Mouse (Mus musculus) limb, embryonic 14.5 days (tissue): Measurements from ENCODE around the gene Fgfr1op. TPM values are rescaled to one million over a fixed set of nuclear protein-coding genes. Genes with fewer than 3 reads are reported as not detected.

Experiments
- ATAC-seq: fragments of 200-750 bp; cut with Nextera tagmentation; 2 replicates; pipeline ENCODE4 v1.8.0; 2017; ENCODE audit warnings: low read depth, moderate number of reproducible peaks, moderate TSS enrichment; ENCODE audit not compliant: low FRiP score
- DNase-seq: peaks from one replicate; pipeline ENCODE4 v3.0.0-alpha.2; 2015; ENCODE audit warnings: low spot score
- H3K27ac ChIP-seq: fragments of 300-500 bp; sonication (generic); replicated peaks from 2 replicates; pipeline ENCODE4 v1.5.1; 2014; ENCODE audit warnings: low read depth, mild to moderate bottlenecking, low read length, moderate library complexity, mixed read lengths
- H3K27me3 ChIP-seq: fragments of 300-500 bp; sonication (generic); 2 replicates; pipeline ENCODE4 v1.6.1; 2014; ENCODE audit warnings: low read length, mixed read lengths; ENCODE audit not compliant: control insufficient read depth, insufficient read depth
- H3K36me3 ChIP-seq: fragments of 300-500 bp; sonication (generic); 2 replicates; pipeline ENCODE4 v1.6.1; 2014; ENCODE audit warnings: mild to moderate bottlenecking, low read length, moderate library complexity, mixed read lengths; ENCODE audit not compliant: control insufficient read depth, insufficient read depth
- H3K4me1 ChIP-seq: fragments of 300-500 bp; sonication (generic); 2 replicates; pipeline ENCODE4 v1.6.1; 2014; ENCODE audit warnings: antibody characterized with exemption, low read length, mixed read lengths; ENCODE audit not compliant: control insufficient read depth, insufficient read depth
- H3K4me2 ChIP-seq: fragments of 300-500 bp; sonication (generic); replicated peaks from 2 replicates; pipeline ENCODE4 v1.6.1; 2014; ENCODE audit warnings: low read depth, mild to moderate bottlenecking, low read length, moderate library complexity; ENCODE audit not compliant: severe bottlenecking
- H3K4me3 ChIP-seq: fragments of 300-500 bp; sonication (generic); replicated peaks from 2 replicates; pipeline ENCODE4 v1.5.1; 2014; ENCODE audit warnings: low read length
- H3K9ac ChIP-seq: fragments of 300-500 bp; sonication (generic); 2 replicates; pipeline ENCODE4 v1.6.1; 2014; ENCODE audit warnings: mild to moderate bottlenecking, low read depth, low read length, moderate library complexity; ENCODE audit not compliant: severe bottlenecking
- H3K9me3 ChIP-seq: fragments of 300-500 bp; sonication (generic); 2 replicates; pipeline ENCODE4 v1.6.1; 2016; ENCODE audit warnings: low read length; ENCODE audit not compliant: control insufficient read depth
- POLR2A ChIP-seq: fragments of 200-500 bp; IDR thresholded peaks from 2 replicates; pipeline ENCODE4 v1.8.0; 2012; ENCODE audit warnings: inconsistent platforms, mild to moderate bottlenecking, moderate library complexity, borderline replicate concordance; ENCODE audit not compliant: insufficient read depth, insufficient read length; ENCODE audit errors: extremely low read depth
- WGBS: fragments of 180-500 bp; shearing (Covaris S2); extraction: QIAGEN DNeasy Blood & Tissue Kit; methylation state at CpG from one replicate; pipeline ENCODE4 v1.1.7; 2014; 5-methylcytosine and 5-hydroxymethylcytosine counted together
- polyA plus RNA-seq, 2 experiments: library from polyadenylated mRNA; depleted of rRNA in 1 of 2; stranded (reverse) in 1 of 2; unstranded in 1 of 2; fragments of >200 nt; fragmentation: Nextera tagmentation in 1 of 2; extraction: Ambion mirVana in 1 of 2; gene quantifications; 2 replicates each; pipeline versions ENCODE4 v1.2.1 to v1.2.3; 2012 to 2014

Fgfr1op gene
- polyA plus RNA-seq, 2 experiments, result 16.4 to 30.7 TPM

DNA sequence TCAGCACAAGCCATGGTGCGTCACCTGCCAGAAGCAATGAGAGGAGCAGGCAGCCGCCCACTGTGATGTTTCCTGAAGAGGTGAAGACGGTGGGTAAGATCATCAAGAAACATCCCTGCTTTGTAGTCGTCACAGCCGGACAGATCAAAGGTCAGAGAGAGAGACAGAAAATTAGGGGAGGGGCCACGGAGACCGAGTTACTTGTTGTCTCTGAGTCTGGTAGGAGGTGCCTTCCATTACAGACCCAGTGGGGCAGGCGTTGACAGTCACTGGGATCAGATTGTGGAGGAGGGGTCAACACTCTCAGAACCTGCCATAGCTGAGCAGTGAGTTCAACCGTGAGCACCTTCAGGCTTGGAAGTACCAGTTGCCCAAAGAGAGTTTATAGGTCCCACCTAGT, 63.3 kb downstream of the Fgfr1op start:
- Histone ChIP-seq H3K4me2 (no peak overlapping the region), H3K4me3 (no peak overlapping the region), H3K36me3 (no peaks in the 10 kb centered on the region), H3K27me3 (no peaks in the 10 kb centered on the region), H3K9me3 (no peaks in the 10 kb centered on the region), H3K4me1 (no peaks in the 10 kb centered on the region), H3K9ac (no peak overlapping the region), H3K27ac (no peak overlapping the region)
- DNase-seq (no peak), ATAC-seq (no peak)
- WGBS, result 43% methylated on average over 9 of the region's 9 CpGs
- no peak for TF ChIP-seq POLR2A

DNA sequence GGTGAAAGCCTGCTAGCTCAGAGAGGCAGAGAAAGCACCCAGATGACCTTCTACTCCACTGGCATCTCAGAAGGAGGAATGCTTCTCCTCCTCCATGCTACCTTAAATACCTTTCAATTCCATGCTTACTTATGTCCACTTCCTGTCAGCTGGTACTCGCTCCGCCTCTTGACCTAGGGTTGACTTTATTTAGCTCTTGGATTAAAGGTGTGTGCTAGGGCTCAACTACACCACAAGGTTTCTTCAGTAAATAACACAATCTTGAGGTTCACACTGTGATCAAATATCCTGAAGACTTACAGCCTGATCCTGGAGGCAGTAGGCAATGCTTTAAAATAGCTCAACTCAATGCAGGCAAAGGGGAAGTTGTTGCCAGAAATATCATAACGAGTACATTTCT, 64.3 kb downstream of the Fgfr1op start:
- no peak overlapping the region for H3K4me3 ChIP-seq
- H3K9ac ChIP-seq, result no peak overlapping the region
- TF ChIP-seq POLR2A, result no peak
- 92% methylated on average over 3 of the region's 3 CpGs for WGBS
- no peaks in the 10 kb centered on the region for H3K4me1 ChIP-seq
- H3K27me3 ChIP-seq, result no peaks in the 10 kb centered on the region
- H3K36me3 ChIP-seq, result no peaks in the 10 kb centered on the region
- H3K4me2 ChIP-seq, result no peak overlapping the region
- no peaks in the 10 kb centered on the region for H3K9me3 ChIP-seq
- ATAC-seq (no peak), DNase-seq (no peak)
- H3K27ac ChIP-seq, result no peak overlapping the region

DNA sequence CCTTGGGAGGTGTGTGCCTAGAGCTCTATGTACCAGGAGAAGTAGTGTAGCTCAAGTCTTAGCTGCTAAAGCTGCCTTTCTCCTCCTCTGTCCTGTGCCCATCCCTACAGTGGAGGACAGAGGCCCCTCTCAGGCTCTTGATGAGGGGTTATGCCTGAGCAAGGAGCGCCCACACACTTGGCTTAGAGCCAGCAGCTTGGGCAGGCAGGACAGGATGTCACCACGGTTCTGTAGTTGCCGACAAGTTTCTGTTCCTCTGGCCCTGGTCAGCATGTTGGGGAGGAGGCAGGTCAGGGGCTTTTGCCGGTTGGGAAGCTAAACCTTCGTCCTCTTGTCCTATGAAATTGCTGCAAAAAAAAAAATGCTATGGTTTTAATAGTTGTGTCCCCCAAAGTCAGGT, 66.8 kb downstream of the Fgfr1op start:
- no peak for ATAC-seq
- Histone ChIP-seq H3K9ac (no peak overlapping the region), H3K4me3 (no peak overlapping the region), H3K4me2 (no peak overlapping the region), H3K27me3 (no peaks in the 10 kb centered on the region), H3K27ac (no peak overlapping the region), H3K4me1 (no peaks in the 10 kb centered on the region), H3K9me3 (no peaks in the 10 kb centered on the region), H3K36me3 (no peaks in the 10 kb centered on the region)
- no peak for DNase-seq
- TF ChIP-seq POLR2A, result no peak
- 63% methylated on average over 5 of the region's 5 CpGs for WGBS

DNA sequence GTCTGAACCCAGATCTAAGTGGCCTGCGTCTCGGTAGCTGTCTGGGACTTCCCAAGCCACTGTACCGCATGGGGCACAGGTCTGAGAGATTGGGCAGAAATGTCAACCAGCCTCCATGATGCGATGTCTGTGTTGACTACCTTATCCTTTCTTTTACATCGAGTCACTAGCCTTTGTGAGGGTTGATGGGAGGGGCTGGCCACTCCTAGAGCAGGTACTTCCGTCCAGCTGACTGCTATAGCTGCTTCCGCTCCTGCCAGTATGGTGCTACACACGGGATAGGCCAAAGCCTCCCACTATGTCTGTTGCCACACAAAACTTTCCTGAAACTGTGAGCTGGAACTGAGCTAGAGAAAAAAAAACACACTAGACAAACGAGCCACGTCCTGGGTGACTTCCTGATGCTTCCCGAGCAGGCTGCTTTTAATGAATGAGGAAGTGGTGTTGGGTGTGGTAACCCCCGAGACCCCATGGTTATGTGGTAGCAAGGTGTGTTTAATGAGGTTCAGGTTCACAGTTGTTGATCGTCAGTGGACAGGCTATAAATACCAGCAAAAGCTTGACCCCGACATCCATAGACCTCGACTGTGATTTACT, 68.4 kb downstream of the Fgfr1op start:
- Histone ChIP-seq H3K4me3 (no peak overlapping the region), H3K27ac (no peak overlapping the region), H3K9me3 (no peaks in the 10 kb centered on the region), H3K4me1 (no peaks in the 10 kb centered on the region), H3K36me3 (no peaks in the 10 kb centered on the region), H3K27me3 (no peaks in the 10 kb centered on the region), H3K9ac (no peak overlapping the region), H3K4me2 (no peak overlapping the region)
- DNase-seq (no peak), ATAC-seq (no peak)
- TF ChIP-seq POLR2A, result no peak
- WGBS, result 53% methylated on average over 15 of the region's 15 CpGs

DNA sequence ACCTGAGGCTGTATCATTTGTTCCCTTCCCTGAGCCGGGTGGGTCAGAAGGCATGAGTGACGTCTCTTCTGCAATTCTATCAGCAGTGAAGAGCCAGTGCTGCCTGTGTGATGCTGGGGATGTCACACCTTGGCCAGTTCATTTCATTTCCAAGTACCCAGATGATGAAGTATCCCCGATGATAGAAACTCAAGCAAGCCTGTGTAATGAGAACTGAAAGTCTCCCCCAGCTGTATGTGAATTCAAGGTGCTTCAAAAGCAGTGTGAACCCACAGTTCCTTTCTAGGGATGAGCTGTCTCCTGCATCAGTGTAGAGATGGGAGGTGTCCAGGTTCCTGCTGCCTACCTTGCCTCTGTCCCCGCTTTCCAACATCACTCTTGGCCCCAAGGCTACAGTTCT, 69.2 kb downstream of the Fgfr1op start:
- H3K27ac ChIP-seq, result no peak overlapping the region
- ATAC-seq (no peak), DNase-seq (no peak)
- no peak overlapping the region for H3K4me2 ChIP-seq
- no peak overlapping the region for H3K9ac ChIP-seq
- TF ChIP-seq POLR2A, result no peak
- no peak overlapping the region for H3K4me3 ChIP-seq
- H3K9me3 ChIP-seq, result no peaks in the 10 kb centered on the region
- WGBS, result 85% methylated on average over 4 of the region's 4 CpGs
- no peaks in the 10 kb centered on the region for H3K4me1 ChIP-seq
- no peaks in the 10 kb centered on the region for H3K27me3 ChIP-seq
- H3K36me3 ChIP-seq, result no peaks in the 10 kb centered on the region

DNA sequence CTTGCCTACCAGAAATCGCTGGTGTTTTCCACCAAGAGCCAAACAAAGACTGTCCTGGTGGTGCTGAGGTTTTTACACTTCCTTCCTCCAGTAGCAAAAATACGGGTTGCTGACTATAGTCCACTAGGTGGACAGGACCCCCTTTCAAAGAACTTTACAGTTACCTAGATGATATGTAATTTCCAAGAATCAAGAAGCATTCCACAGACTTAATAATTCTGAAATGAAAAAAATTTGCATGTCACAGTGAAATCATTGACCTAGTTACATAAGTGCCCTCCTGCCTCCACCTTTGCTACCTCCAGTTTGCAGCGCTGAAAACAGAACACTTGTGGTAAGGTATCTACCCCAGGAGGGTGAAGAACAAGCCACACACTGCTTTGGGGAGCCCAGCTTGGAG, 70.4 kb downstream of the Fgfr1op start, which contains the start of gene Ccr6:
Ccr6 (plus strand) TSS at position 301 of the 400 bp plus-strand sequence.
- 68% methylated on average over 3 of the region's 3 CpGs for WGBS
- Histone ChIP-seq H3K4me1 (no peaks in the 10 kb centered on the region), H3K27ac (no peak within 1 kb of the TSS), H3K9ac (no peak within 1 kb of the TSS), H3K4me3 (no peak within 1 kb of the TSS), H3K27me3 (no peaks in the 10 kb centered on the region), H3K9me3 (no peaks in the 10 kb centered on the region), H3K36me3 (no peaks in the 10 kb centered on the region), H3K4me2 (no peak within 1 kb of the TSS)
- DNase-seq (no peak), ATAC-seq (no peak)
- TF ChIP-seq POLR2A, result no peak
